8 mouse cellular contexts compared by ENCODE assay signal in the genomic region with DNA sequence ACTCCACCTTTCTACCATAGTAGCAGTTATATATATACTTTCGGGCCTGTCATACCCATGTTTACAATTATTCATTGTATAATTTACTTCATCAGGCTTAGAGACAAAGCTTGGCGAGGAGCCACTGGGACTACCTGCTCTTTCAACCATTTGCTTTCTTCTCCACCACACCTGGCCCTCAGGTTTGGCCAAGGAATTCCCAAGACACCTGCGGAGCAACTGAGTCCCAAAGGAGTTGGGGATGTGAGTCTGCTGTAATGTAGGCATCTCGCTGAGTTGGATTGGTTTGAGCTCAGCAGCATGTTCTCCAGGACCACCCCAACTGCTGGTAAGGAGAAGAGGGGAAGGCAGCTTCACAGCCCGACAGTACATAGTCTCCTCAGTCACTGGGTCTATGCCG. TPM values are rescaled to one million over a fixed set of nuclear protein-coding genes. Genes with fewer than 3 reads are reported as not detected.
DNase-seq lines count a peak whose midpoint lies in the region; ATAC-seq lines count a peak whose summit lies in the region.

A gene (plus strand): TSS at position 239 of the 400 bp plus-strand sequence.

- intact Hi-C loops in gastrocnemius, postnatal 14 days (cut with DNase I; ENCODE audit: low total_unique reads), result no loop called here

- DNase-seq in heart, adult 11 months, result peak; percentile 89
- no peak for DNase-seq in heart, adult 9 months (ENCODE audit: low spot score in 2 of 2)
- DNase-seq in adrenal gland, adult 8-10 months, result no peak
- DNase-seq in gastrocnemius, postnatal 14 days, result no peak
- no peak for DNase-seq in embryo, embryonic 11 days
- DNase-seq in frontal cortex, postnatal 25 days (ENCODE audit: low spot score in 2 of 2), result no peak

- H3K9me3 ChIP-seq in megakaryocyte, embryonic 14.5 days, result no peaks in the 10 kb centered on the region

- peaks cover 47% of the 10 kb centered on the region for H3K4me1 ChIP-seq in megakaryocyte, embryonic 14.5 days

- no peaks in the 10 kb centered on the region for H3K27me3 ChIP-seq in megakaryocyte, embryonic 14.5 days (replicated peaks)

- H3K36me3 ChIP-seq in megakaryocyte, embryonic 14.5 days (replicated peaks; ENCODE audit: low read length), result peaks cover 15% of the 10 kb centered on the region

- H3K4me3 ChIP-seq in megakaryocyte, embryonic 14.5 days (replicated peaks), result peak within 1 kb of the TSS; percentile 97

- no peak for ATAC-seq in inflammation-experienced regulatory T-cells, adult 6 months

RNA-seq across cellular contexts. Expression of the gene that starts here (rescaled TPM):
- 10 to 100 TPM; 42.6 to 53.3 (median 52.5) TPM for total RNA-seq in adrenal gland, adult 8-10 months (2022)
- 10 to 100 TPM; 42.3 to 45.8 TPM for total RNA-seq in gastrocnemius, postnatal 14 days (2021)
- polyA plus RNA-seq in inflammation-experienced regulatory T-cells, adult 6 months (2017; shearing (Covaris generic)), result 100 to 1,000 TPM; 135 to 169 (median 150) TPM
- polyA plus RNA-seq in megakaryocyte, embryonic 14.5 days (2012; ENCODE audit: insufficient read depth, low replicate concordance), result 15.8 and 55.3 TPM in 2 replicates
